Mouse (Mus musculus) bone marrow, adult 2 months (tissue): ENCODE data around the gene Osgin1.

Experiments used
- CTCF ChIP-seq: fragments of 200-500 bp; IDR thresholded peaks from 2 replicates; pipeline ENCODE4 v1.5.1; 2011; ENCODE audit warnings: low read length, control low read depth; ENCODE audit not compliant: control insufficient read depth, insufficient read depth
- POLR2A ChIP-seq: fragments of 200-500 bp; IDR thresholded peaks from 2 replicates; pipeline ENCODE4 v1.6.1; 2011; ENCODE audit warnings: low read depth, mild to moderate bottlenecking, control low read depth, low read length, borderline replicate concordance; ENCODE audit not compliant: control insufficient read depth

DNA sequence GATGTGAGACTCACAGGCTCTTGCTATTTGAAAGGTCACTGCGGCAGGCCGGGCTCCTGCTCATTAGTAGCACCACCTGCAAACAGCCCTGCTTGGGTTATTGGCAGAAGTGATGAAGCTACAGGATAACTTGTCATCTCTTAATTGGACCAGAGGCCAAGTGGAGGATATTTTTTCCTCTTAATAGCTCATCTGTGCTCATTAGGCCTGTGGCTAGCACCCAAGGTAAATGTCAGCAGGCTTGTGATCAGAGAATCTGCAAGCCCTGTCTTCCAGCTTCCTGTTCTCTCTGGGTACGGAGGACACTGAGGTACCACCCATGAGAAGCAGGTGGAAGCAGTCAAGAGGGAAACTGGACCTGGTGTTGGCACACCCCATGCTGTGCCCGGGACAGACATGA is 17.2 kb downstream of the Osgin1 start:
- TF ChIP-seq POLR2A (no peak), CTCF (no peak)
